ENCODE assay signal across 26 mouse cellular contexts in genomic region chr17:57788161-57788799, GRCm38 (mm10). TPM values are rescaled to one million over a fixed set of nuclear protein-coding genes. Genes with fewer than 3 reads are reported as not detected.
A peak's percentile ranks its signal among the peaks of the same experiment; 100 is the strongest.
DNase-seq lines count a peak whose midpoint lies in the region; ATAC-seq and TF ChIP-seq lines count a peak whose summit lies in the region.
"Had no signal": no experiment of that assay in that cellular context is flagged by ENCODE, and none has a peak within 500 bp of the region (broad histone marks: within the 10 kb centered on the region; RNA-seq: fewer than 3 reads in every experiment).

No protein-coding gene starts in this region.

- peak; percentile 83 for ATAC-seq in intestine, embryonic 15.5 days
- 0 out of 2 replicates have a peak, but pooled peaks have one; percentile 19 for ATAC-seq in intestine, postnatal 0 days
- ATAC-seq in hindbrain, embryonic 16.5 days = no peak
- ATAC-seq: activated CD4-positive, CD25-positive, alpha-beta regulatory T cell, adult 4 months; CD4-positive, CD25-positive, alpha-beta regulatory T cell, adult 4 months; forebrain, embryonic 13.5 days; forebrain, embryonic 15.5 days; Patski had no signal

- H3K36me3 ChIP-seq in kidney, adult 2 months (ENCODE audit: control insufficient read depth, insufficient read depth, low read length) = no peaks in the 10 kb centered on the region
- H3K36me3 ChIP-seq in intestine, embryonic 15.5 days = no peaks in the 10 kb centered on the region
- H3K36me3 ChIP-seq in intestine, postnatal 0 days (ENCODE audit: control insufficient read depth, insufficient read depth) = no peaks in the 10 kb centered on the region
- H3K36me3 ChIP-seq in hindbrain, embryonic 16.5 days (ENCODE audit: control insufficient read depth, insufficient read depth, low read length) = no peaks in the 10 kb centered on the region
- H3K36me3 ChIP-seq: embryonic facial prominence, embryonic 10.5 days; embryonic facial prominence, embryonic 12.5 days; forebrain, embryonic 15.5 days; G1E had no signal

- TF ChIP-seq POLR2A in kidney, adult 2 months (IDR thresholded peaks at IDR 0.05; ENCODE audit: low read depth, low read length) = no peak

- peak; percentile 5 for DNase-seq in kidney, adult 2 months
- DNase-seq in kidney, adult 8-10 months = no peak
- DNase-seq: adrenal gland, adult 8-10 months; adrenal gland, postnatal 14 days; adrenal gland, postnatal 36 days; B cell, adult 2 months; cerebellum, adult 11-12 months; cerebellum, adult 2 months; cerebellum, adult 9-10 months; cerebellum, postnatal 10 days; cerebellum, postnatal 25 days had no signal

- H3K9me3 ChIP-seq in intestine, embryonic 15.5 days = no peaks in the 10 kb centered on the region; the same call in 1 of the 2 replicates
- H3K9me3 ChIP-seq in intestine, postnatal 0 days (ENCODE audit: control insufficient read depth) = no peaks in the 10 kb centered on the region
- peaks cover 4% of the 10 kb centered on the region for H3K9me3 ChIP-seq in hindbrain, embryonic 16.5 days (ENCODE audit: control insufficient read depth, low read length)
- H3K9me3 ChIP-seq: embryonic facial prominence, embryonic 10.5 days; embryonic facial prominence, embryonic 12.5 days; forebrain, embryonic 13.5 days; forebrain, embryonic 15.5 days; G1E had no signal

- no peak overlapping the region for H3K4me2 ChIP-seq in intestine, embryonic 15.5 days (replicated peaks)
- no peak overlapping the region for H3K4me2 ChIP-seq in intestine, postnatal 0 days (replicated peaks; ENCODE audit: low read depth)
- H3K4me2 ChIP-seq in hindbrain, embryonic 16.5 days (ENCODE audit: low read length) = no peak overlapping the region
- H3K4me2 ChIP-seq: embryonic facial prominence, embryonic 12.5 days; forebrain, embryonic 13.5 days; forebrain, embryonic 15.5 days had no signal

- H3K4me1 ChIP-seq in kidney, adult 2 months (ENCODE audit: control insufficient read depth, insufficient read depth, low read length) = no peaks in the 10 kb centered on the region
- H3K4me1 ChIP-seq in intestine, embryonic 15.5 days (replicated peaks) = no peaks in the 10 kb centered on the region
- no peaks in the 10 kb centered on the region for H3K4me1 ChIP-seq in intestine, postnatal 0 days (replicated peaks; ENCODE audit: control insufficient read depth, insufficient read depth, low read length)
- H3K4me1 ChIP-seq in hindbrain, embryonic 16.5 days (ENCODE audit: control insufficient read depth, insufficient read depth, low read depth, low read length) = no peaks in the 10 kb centered on the region
- H3K4me1 ChIP-seq: embryonic facial prominence, embryonic 10.5 days; embryonic facial prominence, embryonic 12.5 days; forebrain, embryonic 13.5 days; forebrain, embryonic 15.5 days had no signal

- H3K4me3 ChIP-seq in kidney, adult 2 months (ENCODE audit: insufficient read depth, low read depth, low read length) = no peak overlapping the region
- H3K4me3 ChIP-seq in intestine, embryonic 15.5 days (replicated peaks) = no peak overlapping the region
- no peak overlapping the region for H3K4me3 ChIP-seq in intestine, postnatal 0 days (ENCODE audit: low read depth, low read length)
- no peak overlapping the region for H3K4me3 ChIP-seq in hindbrain, embryonic 16.5 days (ENCODE audit: low read length)
- H3K4me3 ChIP-seq: embryonic facial prominence, embryonic 10.5 days; embryonic facial prominence, embryonic 12.5 days; forebrain, embryonic 13.5 days; forebrain, embryonic 15.5 days had no signal

- WGBS in kidney, adult 2 months = 65% methylated on average over 1 of the region's 1 CpGs
- WGBS in intestine, embryonic 15.5 days = 61% methylated on average over 1 of the region's 1 CpGs
- WGBS in intestine, postnatal 0 days = 48% methylated on average over 1 of the region's 1 CpGs
- 94% methylated on average over 1 of the region's 1 CpGs for WGBS in hindbrain, embryonic 16.5 days

- H3K9ac ChIP-seq in intestine, embryonic 15.5 days = no peak overlapping the region
- no peak overlapping the region for H3K9ac ChIP-seq in intestine, postnatal 0 days (ENCODE audit: low read depth, low read length)
- H3K9ac ChIP-seq in hindbrain, embryonic 16.5 days (ENCODE audit: low read depth, low read length) = no peak overlapping the region
- H3K9ac ChIP-seq: embryonic facial prominence, embryonic 12.5 days; forebrain, embryonic 13.5 days; forebrain, embryonic 15.5 days had no signal

- no peak overlapping the region for H3K27ac ChIP-seq in kidney, adult 2 months (ENCODE audit: insufficient read depth, low read depth, low read length)
- no peak overlapping the region for H3K27ac ChIP-seq in intestine, embryonic 15.5 days
- H3K27ac ChIP-seq in intestine, postnatal 0 days (ENCODE audit: low read depth, low read length) = no peak overlapping the region
- H3K27ac ChIP-seq in hindbrain, embryonic 16.5 days (ENCODE audit: low read depth, low read length) = no peak overlapping the region
- H3K27ac ChIP-seq: embryonic facial prominence, embryonic 10.5 days; embryonic facial prominence, embryonic 12.5 days; forebrain, embryonic 13.5 days; forebrain, embryonic 15.5 days had no signal

- no peak for TF ChIP-seq CTCF in kidney, adult 2 months (conservative IDR thresholded peaks at IDR 0.05; ENCODE audit: insufficient read depth, insufficient read length, low read depth, low read length)
- TF ChIP-seq CTCF in intestine, postnatal 0 days (IDR thresholded peaks at IDR 0.05; ENCODE audit: low read depth) = no peak

- H3K27me3 ChIP-seq in kidney, adult 2 months (replicated peaks; ENCODE audit: control insufficient read depth, insufficient read depth, low read length) = no peaks in the 10 kb centered on the region
- H3K27me3 ChIP-seq in intestine, embryonic 15.5 days (replicated peaks) = no peaks in the 10 kb centered on the region
- H3K27me3 ChIP-seq in intestine, postnatal 0 days (replicated peaks; ENCODE audit: control insufficient read depth, insufficient read depth, low read length) = no peaks in the 10 kb centered on the region
- no peaks in the 10 kb centered on the region for H3K27me3 ChIP-seq in hindbrain, embryonic 16.5 days (replicated peaks; ENCODE audit: control insufficient read depth, insufficient read depth, low read length)
- H3K27me3 ChIP-seq: CH12.LX; embryonic facial prominence, embryonic 12.5 days; forebrain, embryonic 13.5 days; forebrain, embryonic 15.5 days; Patski had no signal

RNA-seq across cellular contexts. Expression of gene Cntnap5c, which starts 18.9 kb away (rescaled TPM):
- not detected in 2 replicates for polyA plus RNA-seq in kidney, adult 2 months (2012; rRNA removed)
- polyA plus RNA-seq in intestine, embryonic 15.5 days (2015; fragmentation: Nextera tagmentation; extraction: Ambion mirVana) = not detected in 2 replicates
- not detected in 2 replicates for polyA plus RNA-seq in intestine, postnatal 0 days (2015; fragmentation: Nextera tagmentation; extraction: Ambion mirVana)
- polyA plus RNA-seq in hindbrain, embryonic 16.5 days (2015; fragmentation: Nextera tagmentation; extraction: Ambion mirVana) = 4.2 and 5.7 TPM in 2 replicates
- polyA plus RNA-seq: activated CD4-positive, CD25-positive, alpha-beta regulatory T cell, adult 4 months; CD4-positive, CD25-positive, alpha-beta regulatory T cell, adult 4 months; embryonic facial prominence, embryonic 10.5 days; embryonic facial prominence, embryonic 12.5 days; G1E had no signal

RNA-seq across cellular contexts. Expression of gene Gm21834, which starts 46.3 kb away (rescaled TPM):
- polyA plus RNA-seq in kidney, adult 2 months (2012; rRNA removed) = not detected in 2 replicates
- not detected in 2 replicates for polyA plus RNA-seq in intestine, embryonic 15.5 days (2015; fragmentation: Nextera tagmentation; extraction: Ambion mirVana)
- polyA plus RNA-seq in intestine, postnatal 0 days (2015; fragmentation: Nextera tagmentation; extraction: Ambion mirVana) = not detected in 2 replicates
- not detected in 2 replicates for polyA plus RNA-seq in hindbrain, embryonic 16.5 days (2015; fragmentation: Nextera tagmentation; extraction: Ambion mirVana)
- polyA plus RNA-seq: activated CD4-positive, CD25-positive, alpha-beta regulatory T cell, adult 4 months; CD4-positive, CD25-positive, alpha-beta regulatory T cell, adult 4 months; cerebellum, adult 2 months; cortical plate, adult 2 months; embryonic facial prominence, embryonic 10.5 days; embryonic facial prominence, embryonic 12.5 days; embryonic facial prominence, embryonic 14.5 days; forebrain, embryonic 11.5 days; forebrain, embryonic 13.5 days; forebrain, embryonic 15.5 days; G1E; Patski had no signal
